Mouse (Mus musculus) heart, postnatal 0 days (tissue): ENCODE measurements around the gene Etv4.

Experiments used
- CTCF ChIP-seq: IDR thresholded peaks from 2 replicates; pipeline ENCODE4 v1.5.1; 2016; ENCODE audit warnings: antibody characterized with exemption, control low read depth, low read depth
- EP300 ChIP-seq: IDR thresholded peaks from 2 replicates; pipeline ENCODE4 v1.6.1; 2016; ENCODE audit warnings: antibody characterized with exemption, low read depth

DNA sequence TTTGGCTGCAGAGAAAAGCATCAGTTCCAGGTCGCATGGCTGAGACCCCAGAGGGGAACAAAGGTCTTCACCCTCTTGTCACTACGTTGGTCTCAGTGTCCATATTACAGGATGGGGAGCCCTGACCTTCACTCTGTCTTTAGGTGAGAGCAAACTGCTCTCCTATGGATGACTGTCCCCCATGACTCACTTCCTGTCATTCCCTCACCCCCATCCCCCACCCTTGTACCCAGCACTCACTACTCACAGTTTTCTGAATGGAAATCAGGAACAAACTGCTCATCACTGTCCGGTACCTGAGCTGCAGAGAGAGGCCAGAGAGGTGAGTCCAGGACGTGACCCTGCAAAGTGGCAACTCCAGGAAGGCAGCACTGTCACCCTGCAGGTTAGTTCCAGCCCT is 8.3 kb downstream of the Etv4 start:
- TF ChIP-seq CTCF (no peak), EP300 (no peak)
